Mouse (Mus musculus) midbrain, embryonic 10.5 days (tissue): ENCODE results near the gene Gm5148. TPM values are rescaled to one million over a fixed set of nuclear protein-coding genes. Genes with fewer than 3 reads are reported as not detected.

Source experiments
- DNase-seq: peaks from one replicate; pipeline ENCODE4 v3.0.0-alpha.2; 2017; ENCODE audit warnings: low spot score
- H3K27ac ChIP-seq: fragments of 300-500 bp; sonication (generic); replicated peaks from 2 replicates; pipeline ENCODE4 v1.5.1; 2016; ENCODE audit warnings: mild to moderate bottlenecking
- H3K27me3 ChIP-seq: fragments of 300-500 bp; sonication (generic); 2 replicates; pipeline ENCODE4 v1.6.1; 2016; ENCODE audit warnings: low read depth, mild to moderate bottlenecking; ENCODE audit not compliant: poor library complexity, severe bottlenecking
- H3K36me3 ChIP-seq: fragments of 300-500 bp; sonication (generic); 2 replicates; pipeline ENCODE4 v1.6.1; 2016; ENCODE audit warnings: mild to moderate bottlenecking, moderate library complexity
- H3K4me1 ChIP-seq: fragments of 300-500 bp; sonication (generic); 2 replicates; pipeline ENCODE4 v1.6.1; 2016
- H3K4me3 ChIP-seq: fragments of 300-500 bp; sonication (generic); 2 replicates; pipeline ENCODE4 v1.5.1; 2016; ENCODE audit warnings: mild to moderate bottlenecking, moderate library complexity
- H3K9me3 ChIP-seq: fragments of 300-500 bp; sonication (generic); replicated peaks from 2 replicates; pipeline ENCODE4 v1.6.1; 2016; ENCODE audit warnings: mild to moderate bottlenecking
- WGBS: fragments of 180-500 bp; shearing (Covaris S2); methylation state at CpG from one replicate; pipeline ENCODE4 v1.1.7; 2016; 5-methylcytosine and 5-hydroxymethylcytosine counted together
- polyA plus RNA-seq: library from polyadenylated mRNA; unstranded; fragments of >200 nt; fragmentation: Nextera tagmentation; extraction: Ambion mirVana; gene quantifications from 2 replicates; pipeline ENCODE4 v1.2.1, GENCODE M21; 2016

Gm5148 gene
- 2.6 and 2.9 TPM in 2 replicates for polyA plus RNA-seq

- 2% methylated on average over 24 of the region's 24 CpGs for WGBS
- Histone ChIP-seq H3K9me3 (no peaks in the 10 kb centered on the region), H3K4me3 (peak within 1 kb of the TSS; percentile 53), H3K4me1 (peaks cover 33% of the 10 kb centered on the region), H3K36me3 (no peaks in the 10 kb centered on the region), H3K27me3 (peaks cover 72% of the 10 kb centered on the region), H3K27ac (peak within 1 kb of the TSS; percentile 79)
- DNase-seq, result peak; percentile 45
Observed at GRCm38 (mm10) chr3:37724171-37724804, at the start of gene Gm5148. TSS of gene Gm5148 (minus strand) at chr3:37724490.

GRCm38 (mm10) chr3:37770951-37771350, 46.7 kb upstream of the Gm5148 start:
- H3K9me3 ChIP-seq, result no peaks in the 10 kb centered on the region; the same call in 1 of the 2 replicates
- peaks cover 53% of the 10 kb centered on the region for H3K4me1 ChIP-seq

GRCm38 (mm10) chr3:37769268-37769756, 45.0 kb upstream of the Gm5148 start:
- H3K27me3 ChIP-seq, result peaks cover 23% of the 10 kb centered on the region
- no peaks in the 10 kb centered on the region; the same call in 1 of the 2 replicates for H3K9me3 ChIP-seq
- no peak for DNase-seq
- H3K36me3 ChIP-seq, result no peaks in the 10 kb centered on the region
- no peak overlapping the region for H3K4me3 ChIP-seq
- peaks cover 40% of the 10 kb centered on the region for H3K4me1 ChIP-seq
- WGBS, result 52% methylated on average over 5 of the region's 5 CpGs
- H3K27ac ChIP-seq, result peak overlapping the region; percentile 74

More at GRCm38 (mm10) chr3:37770951-37771350, 46.7 kb upstream of the Gm5148 start:
- no peak for DNase-seq
- H3K27me3 ChIP-seq, result peaks cover 31% of the 10 kb centered on the region
- no peak overlapping the region for H3K4me3 ChIP-seq
- H3K27ac ChIP-seq, result peak overlapping the region; percentile 38; the same call in 1 of the 2 replicates
- H3K36me3 ChIP-seq, result no peaks in the 10 kb centered on the region

- H3K4me3 ChIP-seq, result no peak overlapping the region
- H3K4me1 ChIP-seq, result peaks cover 37% of the 10 kb centered on the region
- no peaks in the 10 kb centered on the region for H3K36me3 ChIP-seq
- no peak overlapping the region for H3K27ac ChIP-seq
- WGBS, result 70% methylated on average over 12 of the region's 12 CpGs
- no peak for DNase-seq
- H3K27me3 ChIP-seq, result peaks cover 13% of the 10 kb centered on the region; the same call in 1 of the 2 replicates
- no peaks in the 10 kb centered on the region for H3K9me3 ChIP-seq
Observed at GRCm38 (mm10) chr3:37767147-37768015, 43.1 kb upstream of the Gm5148 start.

- 71% methylated on average over 4 of the region's 4 CpGs for WGBS
- H3K36me3 ChIP-seq, result no peaks in the 10 kb centered on the region
- H3K4me3 ChIP-seq, result no peak overlapping the region
- peaks cover 13% of the 10 kb centered on the region; the same call in 1 of the 2 replicates for H3K27me3 ChIP-seq
- no peak for DNase-seq
- no peaks in the 10 kb centered on the region for H3K9me3 ChIP-seq
- no peak overlapping the region; the same call in 1 of the 2 replicates for H3K27ac ChIP-seq
- peaks cover 37% of the 10 kb centered on the region for H3K4me1 ChIP-seq
Observed at GRCm38 (mm10) chr3:37766628-37767027, 42.3 kb upstream of the Gm5148 start.

- Histone ChIP-seq H3K4me1 (peaks cover 37% of the 10 kb centered on the region), H3K36me3 (no peaks in the 10 kb centered on the region), H3K27me3 (peaks cover 13% of the 10 kb centered on the region), H3K9me3 (no peaks in the 10 kb centered on the region), H3K27ac (no peak overlapping the region), H3K4me3 (no peak overlapping the region)
- no peak for DNase-seq
- WGBS, result 78% methylated on average over 5 of the region's 5 CpGs
Observed at GRCm38 (mm10) chr3:37765971-37766370, 41.7 kb upstream of the Gm5148 start.

GRCm38 (mm10) chr3:37765275-37765674, 41.0 kb upstream of the Gm5148 start:
- peaks cover 37% of the 10 kb centered on the region for H3K4me1 ChIP-seq
- DNase-seq, result no peak
- WGBS, result 86% methylated on average over 3 of the region's 3 CpGs
- H3K27me3 ChIP-seq, result peaks cover 13% of the 10 kb centered on the region
- H3K36me3 ChIP-seq, result no peaks in the 10 kb centered on the region
- H3K27ac ChIP-seq, result no peak overlapping the region
- no peaks in the 10 kb centered on the region for H3K9me3 ChIP-seq
- no peak overlapping the region for H3K4me3 ChIP-seq

GRCm38 (mm10) chr3:37762303-37762702, 38.0 kb upstream of the Gm5148 start:
- DNase-seq, result no peak
- H3K4me3 ChIP-seq, result no peak overlapping the region
- H3K9me3 ChIP-seq, result no peaks in the 10 kb centered on the region
- peaks cover 14% of the 10 kb centered on the region for H3K27me3 ChIP-seq
- no peaks in the 10 kb centered on the region for H3K36me3 ChIP-seq
- H3K27ac ChIP-seq, result no peak overlapping the region
- WGBS, result 87% methylated on average over 3 of the region's 3 CpGs
- peaks cover 22% of the 10 kb centered on the region for H3K4me1 ChIP-seq

GRCm38 (mm10) chr3:37761741-37762140, 37.5 kb upstream of the Gm5148 start:
- Histone ChIP-seq H3K4me1 (peaks cover 21% of the 10 kb centered on the region), H3K27ac (no peak overlapping the region), H3K36me3 (no peaks in the 10 kb centered on the region), H3K27me3 (peaks cover 12% of the 10 kb centered on the region), H3K4me3 (no peak overlapping the region), H3K9me3 (no peaks in the 10 kb centered on the region)
- DNase-seq, result no peak
- 74% methylated on average over 5 of the region's 5 CpGs for WGBS

GRCm38 (mm10) chr3:37760866-37761265, 36.6 kb upstream of the Gm5148 start:
- WGBS, result 83% methylated on average over 6 of the region's 6 CpGs
- H3K27ac ChIP-seq, result no peak overlapping the region
- H3K4me3 ChIP-seq, result no peak overlapping the region
- peaks cover 17% of the 10 kb centered on the region for H3K4me1 ChIP-seq
- no peaks in the 10 kb centered on the region for H3K36me3 ChIP-seq
- no peak for DNase-seq
- H3K27me3 ChIP-seq, result peaks cover 12% of the 10 kb centered on the region
- H3K9me3 ChIP-seq, result no peaks in the 10 kb centered on the region

- Histone ChIP-seq H3K4me1 (peaks cover 17% of the 10 kb centered on the region), H3K36me3 (no peaks in the 10 kb centered on the region), H3K4me3 (no peak overlapping the region), H3K27ac (peak overlapping the region; percentile 68; the same call in 1 of the 2 replicates), H3K9me3 (no peaks in the 10 kb centered on the region), H3K27me3 (peaks cover 12% of the 10 kb centered on the region)
- DNase-seq, result no peak
- WGBS, result 42% methylated on average over 9 of the region's 9 CpGs
Observed at GRCm38 (mm10) chr3:37758611-37759322, 34.5 kb upstream of the Gm5148 start.

GRCm38 (mm10) chr3:37758124-37758523, 33.8 kb upstream of the Gm5148 start:
- DNase-seq, result peak; percentile 54
- Histone ChIP-seq H3K4me3 (peak overlapping the region; percentile 31), H3K36me3 (no peaks in the 10 kb centered on the region), H3K9me3 (no peaks in the 10 kb centered on the region), H3K27me3 (peaks cover 12% of the 10 kb centered on the region), H3K4me1 (peaks cover 17% of the 10 kb centered on the region), H3K27ac (peak overlapping the region; percentile 68)
- 3% methylated on average over 12 of the region's 12 CpGs for WGBS
